Mouse (Mus musculus): ENCODE data around the gene Cenpl.

Gene Cenpl

DNA sequence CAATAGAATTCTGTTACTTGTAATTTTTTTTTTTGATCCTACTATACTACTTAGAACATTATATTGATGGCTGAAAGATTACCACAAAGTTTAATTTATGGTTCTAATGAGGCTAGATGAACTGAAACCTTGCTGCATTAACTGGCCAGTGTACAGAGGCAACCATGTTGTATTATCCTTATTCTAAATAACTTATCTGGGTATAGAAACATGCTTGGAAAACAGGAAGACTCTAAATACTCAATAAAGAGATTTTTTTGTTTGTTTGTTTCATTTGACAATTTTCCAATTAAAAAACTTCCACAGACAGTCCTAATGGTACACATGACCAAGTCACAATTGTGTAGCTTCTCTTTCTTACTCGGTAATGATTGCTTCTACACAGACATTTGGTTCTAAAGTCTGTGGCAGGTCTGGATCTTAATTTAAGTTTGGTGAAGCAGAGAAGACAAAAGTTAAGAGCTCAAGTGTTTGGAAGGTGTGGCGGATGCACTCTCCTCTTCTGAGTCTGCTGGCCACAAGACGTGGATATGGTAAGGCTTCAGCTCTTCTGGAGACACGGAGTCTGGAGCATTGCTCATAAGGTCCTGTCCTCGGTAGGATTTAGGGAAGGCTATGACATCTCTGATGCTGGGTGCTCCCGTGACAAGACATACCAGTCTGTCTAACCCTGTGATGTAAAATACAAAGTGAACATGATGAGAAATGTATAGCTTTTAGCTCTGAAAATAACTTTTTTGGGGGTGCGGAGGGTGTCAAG, 29.1 kb upstream of the Cenpl start:
- no peak for DNase-seq (ENCODE audit: low spot score)

DNA sequence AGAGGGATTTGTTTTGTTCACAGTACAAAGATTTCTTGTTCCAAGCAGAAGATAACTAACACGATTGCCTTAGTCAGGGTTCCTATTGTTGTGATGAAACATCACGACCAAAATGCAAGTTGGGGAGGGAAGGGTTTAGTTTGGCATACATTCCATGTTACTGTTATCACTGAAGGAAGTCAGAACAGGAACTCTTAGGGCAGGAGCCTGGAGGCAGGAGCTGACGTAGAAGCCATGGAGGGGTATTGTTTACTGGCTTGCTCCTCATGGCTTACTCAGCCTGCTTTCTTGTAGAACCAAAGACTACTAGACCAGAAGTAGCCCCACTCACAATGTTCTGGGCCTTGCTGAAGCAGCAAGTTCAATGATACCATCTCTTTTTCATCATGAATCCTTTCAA, 23.5 kb upstream of the Cenpl start:
- DNase-seq (ENCODE audit: low spot score) = no peak

DNA sequence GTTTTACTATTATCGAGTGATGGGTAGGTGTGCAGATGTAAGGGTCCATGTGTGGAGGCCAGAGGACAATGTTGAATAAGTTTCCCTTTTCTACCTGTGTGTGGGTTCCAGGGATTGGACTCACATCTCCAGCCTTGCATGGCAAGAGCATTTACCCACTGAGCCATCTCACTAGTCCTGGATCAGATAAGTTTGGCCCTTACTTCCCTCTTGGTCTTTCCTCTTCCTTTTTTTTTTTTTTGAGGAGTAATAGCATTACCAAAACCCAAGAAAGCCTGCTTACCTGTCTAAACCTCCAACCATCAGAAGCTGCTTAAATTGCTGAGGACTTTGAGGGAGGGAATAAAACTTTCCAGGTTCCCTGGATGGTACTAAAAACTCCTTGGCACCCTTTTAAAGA, 13.3 kb upstream of the Cenpl start:
- DNase-seq (ENCODE audit: low spot score) = no peak

DNA sequence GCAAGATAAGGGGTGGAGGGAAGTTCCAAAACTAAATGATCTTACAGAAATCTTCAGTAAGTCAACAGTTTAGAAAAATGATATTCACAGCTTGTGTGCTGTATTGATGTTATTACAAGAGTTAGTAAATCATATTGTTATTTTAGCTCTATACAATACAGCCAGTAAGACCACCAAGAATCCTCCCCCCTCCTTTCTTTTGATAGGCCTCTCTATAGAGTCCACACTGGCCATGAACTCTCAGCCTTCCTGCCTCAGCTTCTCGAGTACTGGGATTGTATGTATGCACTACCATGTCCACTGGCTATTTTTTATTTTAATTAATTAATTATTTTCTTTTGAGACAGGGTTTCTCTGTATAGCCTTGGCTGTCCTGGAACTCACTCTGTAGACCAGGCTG, 7.2 kb upstream of the Cenpl start:
- DNase-seq (ENCODE audit: low spot score) = no peak

DNA sequence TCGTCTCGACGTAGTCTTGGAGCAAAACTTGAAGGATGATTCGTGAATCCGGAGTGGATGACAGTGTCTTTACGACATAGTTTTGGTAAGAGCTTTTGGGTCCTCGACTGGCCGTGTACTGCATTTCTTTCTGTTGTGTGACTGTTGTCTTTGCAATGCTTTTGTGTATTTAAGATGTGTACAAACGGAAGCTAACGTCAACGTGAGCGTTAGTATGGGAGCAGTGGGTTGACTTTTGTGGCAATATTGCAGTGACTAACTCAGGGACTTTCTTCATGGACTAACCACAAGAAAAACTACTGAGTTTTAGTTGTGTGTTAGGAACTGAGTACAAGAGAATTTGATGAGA, 733 bp downstream of the Cenpl start:
- DNase-seq (ENCODE audit: low spot score) = no peak

DNA sequence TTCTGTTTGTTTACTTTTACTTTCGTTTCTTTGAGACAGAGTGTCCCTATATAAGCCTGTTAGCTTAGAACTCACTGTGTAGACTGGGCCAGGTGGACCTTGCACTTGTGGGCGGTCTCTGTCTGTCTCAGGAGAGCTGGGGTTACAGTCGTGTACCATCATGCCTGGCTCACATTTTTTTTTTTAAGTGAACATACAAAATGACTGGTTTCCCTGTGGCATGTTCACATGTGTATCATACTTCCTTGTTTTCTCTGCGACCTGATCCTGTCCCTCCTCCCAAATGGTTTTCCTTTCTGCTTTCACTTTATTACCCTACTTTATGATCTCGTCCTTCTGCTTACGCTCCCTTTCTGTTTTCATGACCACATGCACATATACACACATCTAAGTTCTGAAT, 5.7 kb downstream of the Cenpl start:
- no peak for DNase-seq (ENCODE audit: low spot score)

DNA sequence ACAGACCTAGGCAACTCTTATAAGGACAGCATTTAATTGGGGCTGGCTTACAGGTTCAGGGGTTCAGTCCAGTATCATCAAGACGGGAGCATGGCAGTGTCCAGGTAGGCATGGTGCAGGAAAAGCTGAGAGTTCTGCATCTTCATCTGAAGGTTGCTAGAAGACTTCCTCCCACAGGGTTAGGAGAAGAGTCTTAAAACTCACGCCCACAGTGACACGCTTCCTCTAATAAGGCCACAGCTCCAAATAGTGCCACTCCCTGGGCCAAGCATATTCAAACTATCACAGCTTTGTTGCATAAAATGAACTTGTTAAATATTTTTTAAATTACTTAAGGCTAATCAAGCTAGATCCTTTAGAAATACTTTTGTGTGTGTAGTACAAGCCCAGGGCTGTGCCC, 6.7 kb downstream of the Cenpl start:
- no peak for DNase-seq (ENCODE audit: low spot score)

DNA sequence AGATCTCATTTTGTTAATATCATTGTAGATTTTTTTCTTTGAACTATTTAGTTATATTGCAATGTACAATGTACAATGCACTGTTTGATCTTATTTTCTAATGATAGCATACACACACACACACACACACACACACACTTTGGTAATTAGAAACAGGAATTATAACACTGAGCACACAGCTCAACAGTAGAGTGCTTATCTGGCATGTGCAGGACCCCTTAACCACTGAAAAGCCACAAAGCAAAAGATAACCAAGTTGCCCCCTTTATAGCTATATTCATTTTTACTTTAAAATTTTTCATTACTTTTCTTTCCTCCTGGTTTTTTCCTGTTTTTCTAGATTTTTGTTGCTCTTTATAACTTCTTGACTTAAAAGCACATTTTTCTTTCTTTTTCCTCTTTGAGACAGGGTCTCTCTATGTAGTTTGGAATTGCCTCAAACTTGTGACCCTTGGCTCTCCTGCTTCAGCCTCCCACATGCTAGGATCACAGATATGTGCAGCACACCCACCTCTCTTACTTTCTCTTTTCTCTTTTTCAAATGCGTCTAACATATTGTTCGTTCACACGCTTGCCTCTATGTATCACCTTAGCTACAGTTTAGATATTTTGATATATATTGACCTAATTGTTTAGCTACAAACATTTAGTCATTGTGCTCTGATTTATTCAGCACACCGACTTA, 29.4 kb downstream of the Cenpl start:
- DNase-seq (ENCODE audit: low spot score) = no peak

DNA sequence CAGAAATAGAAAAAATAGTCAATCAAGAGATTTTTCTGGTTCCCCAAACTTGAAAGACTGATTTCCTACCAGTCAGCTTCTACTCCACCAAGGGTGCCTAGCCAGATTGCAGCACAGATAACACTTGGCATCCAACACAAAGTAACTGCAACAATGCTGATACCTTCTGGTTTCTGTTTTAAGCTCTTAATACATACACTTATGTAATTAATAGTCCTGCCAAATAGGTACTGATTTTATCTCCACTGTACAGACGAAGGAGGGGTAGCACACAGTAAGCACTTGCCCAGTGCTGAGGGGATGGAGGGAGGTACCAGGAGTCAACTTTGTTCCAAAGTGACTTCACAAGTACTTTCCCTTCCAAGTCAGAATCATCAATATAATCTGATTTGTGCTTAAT, 33.3 kb downstream of the Cenpl start:
- no peak for DNase-seq (ENCODE audit: low spot score)

DNA sequence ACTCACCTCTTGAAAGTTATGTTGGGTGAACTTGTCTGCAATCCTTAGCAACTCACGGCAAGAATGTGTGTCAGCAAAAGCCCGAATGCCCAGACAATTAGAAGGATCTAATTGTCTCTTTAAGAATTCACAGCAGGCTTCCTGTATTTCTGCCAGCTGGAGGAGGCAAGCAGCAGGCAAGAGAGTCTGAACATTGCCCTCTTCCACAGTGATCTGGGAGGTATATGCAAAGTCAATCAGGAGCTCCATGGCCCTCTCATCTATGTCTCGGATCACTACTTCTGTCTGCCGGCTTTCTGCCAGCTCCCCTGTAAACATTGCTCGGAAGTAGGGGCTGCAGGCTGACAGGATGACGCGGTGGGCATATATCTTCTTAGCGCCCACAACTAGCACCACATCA, 38.7 kb downstream of the Cenpl start:
- no peak for DNase-seq (ENCODE audit: low spot score)

DNA sequence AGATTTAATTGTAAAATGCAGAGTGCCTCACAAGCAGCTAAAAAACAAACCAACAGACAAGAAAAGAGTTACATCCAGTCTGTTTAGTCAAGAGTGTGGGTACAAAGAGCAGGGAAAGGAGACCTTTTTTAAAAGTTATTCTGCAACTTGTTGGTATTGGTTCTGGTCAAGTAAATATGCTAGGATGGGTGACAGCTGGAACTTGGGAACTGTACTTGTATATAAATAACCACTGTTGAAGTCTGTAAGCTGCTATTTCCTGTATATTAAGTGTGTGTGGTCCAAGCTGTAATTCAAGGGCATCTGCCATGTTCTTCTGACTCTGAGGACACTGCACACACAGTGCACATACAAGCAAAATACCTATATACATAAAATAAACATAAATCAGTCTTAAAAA, 44.1 kb downstream of the Cenpl start:
- no peak for DNase-seq (ENCODE audit: low spot score)

DNA sequence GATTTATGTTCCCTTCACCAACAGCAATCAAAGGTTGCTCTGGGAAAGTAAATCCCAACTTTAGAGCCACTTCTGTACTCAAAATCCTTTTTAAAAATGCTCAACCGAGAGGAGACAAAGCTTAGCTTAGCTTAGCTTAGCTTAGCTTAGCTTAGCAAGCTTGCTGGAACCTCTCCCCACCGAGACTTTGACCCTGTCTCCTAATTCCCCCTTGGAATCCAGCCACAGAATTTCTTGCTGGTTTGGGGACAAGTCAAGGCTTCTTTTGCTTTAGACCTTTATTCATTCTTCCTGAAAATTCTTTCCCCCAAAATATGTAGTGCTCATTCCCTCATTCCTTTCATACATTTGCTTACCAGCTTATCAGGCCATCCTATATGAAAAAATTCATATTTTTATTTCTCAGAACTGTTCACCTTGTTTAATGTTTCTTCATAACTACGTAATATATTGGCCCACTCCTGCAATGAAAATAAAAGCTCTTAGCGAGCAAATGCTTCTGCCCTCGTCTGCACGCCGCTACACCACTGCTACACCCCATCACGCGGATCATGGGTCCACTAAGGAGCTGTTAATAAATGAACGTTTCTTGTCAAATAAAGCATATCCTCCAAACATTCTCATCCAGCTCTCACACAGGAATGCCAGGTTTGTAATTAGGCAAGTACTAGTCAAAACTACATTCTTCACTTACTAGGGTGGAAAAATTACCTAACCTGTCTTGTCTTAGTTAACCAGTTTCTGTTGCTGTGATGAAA, 52.3 kb downstream of the Cenpl start:
- DNase-seq (ENCODE audit: low spot score) = no peak

DNA sequence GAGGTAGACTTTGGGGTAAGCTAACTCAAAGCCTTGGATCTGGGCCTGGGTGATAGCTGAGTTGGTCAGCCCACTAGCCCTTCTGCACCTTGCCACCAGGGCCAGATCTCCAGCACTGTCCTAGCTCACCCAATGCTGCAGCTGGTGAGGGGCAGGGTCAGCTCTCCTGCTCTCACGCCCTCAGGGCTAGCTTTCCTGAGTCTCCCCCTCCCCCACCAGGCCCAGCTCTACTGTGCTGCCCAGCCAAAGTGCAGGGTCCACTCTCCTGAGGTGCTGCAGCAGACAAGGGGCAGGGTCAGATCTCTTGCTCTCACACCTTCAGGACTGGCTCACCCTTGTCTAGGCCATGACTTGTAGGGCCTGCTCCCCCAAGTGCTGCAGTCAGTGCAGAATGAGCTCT, 55.9 kb downstream of the Cenpl start:
- no peak for DNase-seq (ENCODE audit: low spot score)

DNA sequence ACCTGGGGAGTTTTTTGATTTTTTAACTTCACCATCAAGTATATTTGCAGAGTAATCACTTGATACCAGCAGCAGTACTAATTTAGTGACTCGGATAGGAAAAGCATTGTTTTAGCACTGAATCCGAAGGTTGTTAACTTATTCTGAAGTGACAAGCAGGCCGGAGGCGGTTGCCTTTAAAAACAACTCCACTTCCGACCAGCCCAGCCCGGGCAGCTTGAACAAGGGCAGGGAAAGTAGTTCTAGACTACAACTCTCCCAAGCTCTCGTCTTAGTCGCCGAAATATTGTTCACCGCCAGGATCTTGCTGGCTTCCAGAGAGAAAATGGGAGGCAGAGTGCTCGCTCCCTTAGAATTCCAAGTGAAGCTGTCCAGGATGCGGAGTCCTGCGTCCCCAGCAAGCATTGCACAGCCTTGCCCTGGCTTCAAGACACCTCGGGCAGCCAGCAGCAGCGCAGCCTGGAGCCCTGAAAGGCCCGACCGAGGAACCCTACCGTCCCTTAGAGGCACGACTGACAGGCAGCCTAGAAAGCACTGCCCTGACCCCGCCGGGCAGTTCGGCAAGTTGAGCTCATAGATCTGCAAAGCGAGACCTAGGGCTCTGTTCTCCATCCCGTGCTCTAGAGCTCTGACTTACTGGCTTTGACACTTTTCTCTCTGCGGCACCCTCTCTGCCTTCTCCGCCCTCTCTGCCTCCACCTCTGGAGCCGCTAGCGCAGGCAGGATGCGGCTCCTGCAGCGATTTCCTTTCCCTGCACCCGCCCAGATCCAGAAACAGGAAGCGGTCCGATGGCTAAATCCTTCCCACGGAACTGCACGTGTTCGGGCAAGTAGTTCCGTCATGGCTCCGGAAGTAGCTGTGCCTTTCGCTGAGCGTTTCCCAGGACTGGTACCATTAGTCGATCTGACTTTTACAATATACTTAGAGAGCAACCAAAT, 60.5 kb downstream of the Cenpl start, which contains the start of gene Klhl20:
Gene Klhl20 (minus strand): TSS at position 786 of the 939 bp plus-strand sequence.
- DNase-seq (ENCODE audit: low spot score) = peak; percentile 92

Data from urinary bladder, postnatal 14 days (tissue).